14 mouse cellular contexts compared by ENCODE assay signal in genomic region chr4:45462628-45463027, GRCm38 (mm10). TPM values are rescaled to one million over a fixed set of nuclear protein-coding genes. Genes with fewer than 3 reads are reported as not detected.
A peak's percentile ranks its signal among the peaks of the same experiment; 100 is the strongest.
DNase-seq lines count a peak whose midpoint lies in the region; ATAC-seq and TF ChIP-seq lines count a peak whose summit lies in the region.
"Had no signal": no experiment of that assay in that cellular context is flagged by ENCODE, and none has a peak within 500 bp of the region (broad histone marks: within the 10 kb centered on the region; RNA-seq: fewer than 3 reads in every experiment).

No protein-coding gene starts in this region.

- H3K27ac ChIP-seq in kidney, postnatal 0 days = no peak overlapping the region
- no peak overlapping the region for H3K27ac ChIP-seq in left cerebral cortex, adult 2 months
- H3K27ac ChIP-seq: hindbrain, embryonic 12.5 days; lung, embryonic 15.5 days had no signal

- DNase-seq in kidney, postnatal 0 days (ENCODE audit: low spot score) = no peak
- DNase-seq in kidney, postnatal 36 days = no peak
- peak; percentile 52 for DNase-seq in c-Kit-negative CD71-positive TER-119-positive erythroid progenitor cells, embryonic 14.5 days (ENCODE audit: low read depth, low spot score)
- DNase-seq in left cerebral cortex, adult 2 months (ENCODE audit: extremely low spot score in 1 of 2, low spot score in 2 of 2) = no peak
- no peak for DNase-seq in gastrocnemius, postnatal 4 days (ENCODE audit: low spot score in 2 of 2)
- DNase-seq: cerebellum, postnatal 10 days; gastrocnemius, postnatal 14 days; kidney, adult 18-20 months had no signal

- WGBS in kidney, postnatal 0 days = 91% methylated on average over 5 of the region's 5 CpGs

- H3K36me3 ChIP-seq in kidney, postnatal 0 days (ENCODE audit: insufficient read depth, low read length) = no peaks in the 10 kb centered on the region

- peak; percentile 29; the same call in 1 of the 2 replicates for TF ChIP-seq CTCF in kidney, postnatal 0 days (IDR thresholded peaks at IDR 0.05; ENCODE audit: low read depth)
- TF ChIP-seq CTCF in left cerebral cortex, adult 2 months (IDR thresholded peaks at IDR 0.05) = no peak

- no peaks in the 10 kb centered on the region for H3K27me3 ChIP-seq in kidney, postnatal 0 days (ENCODE audit: insufficient read depth, low read length)
- H3K27me3 ChIP-seq: CH12.LX; hindbrain, embryonic 12.5 days; lung, embryonic 15.5 days; Patski had no signal

- ATAC-seq in kidney, postnatal 0 days (replicated peaks; ENCODE audit: low FRiP score, low read depth) = no peak
- peak; percentile 55 for ATAC-seq in erythroid progenitor cell, adult 5-6 weeks (replicated peaks; ENCODE audit: low FRiP score, poor library complexity, severe bottlenecking)
- ATAC-seq in megakaryocyte progenitor cell, adult 5-6 weeks (replicated peaks; ENCODE audit: poor library complexity) = peak; percentile 94
- ATAC-seq: Patski had no signal

- H3K4me1 ChIP-seq in kidney, postnatal 0 days (replicated peaks; ENCODE audit: insufficient read depth, low read length) = peaks cover 33% of the 10 kb centered on the region

- intact Hi-C loops in left cerebral cortex, adult 2 months (cut with DNase I) = no loop called here

- no peaks in the 10 kb centered on the region for H3K9me3 ChIP-seq in kidney, postnatal 0 days (replicated peaks; ENCODE audit: low read length)
- H3K9me3 ChIP-seq: hindbrain, embryonic 12.5 days; lung, embryonic 15.5 days had no signal

- H3K9ac ChIP-seq in kidney, postnatal 0 days (ENCODE audit: low read depth, low read length) = no peak overlapping the region
- H3K9ac ChIP-seq: hindbrain, embryonic 12.5 days; lung, embryonic 15.5 days had no signal

- H3K4me3 ChIP-seq in kidney, postnatal 0 days (replicated peaks; ENCODE audit: low read depth, low read length) = no peak overlapping the region
- no peak overlapping the region for H3K4me3 ChIP-seq in left cerebral cortex, adult 2 months
- H3K4me3 ChIP-seq: hindbrain, embryonic 12.5 days; lung, embryonic 15.5 days had no signal

- H3K4me2 ChIP-seq in kidney, postnatal 0 days (ENCODE audit: low read length) = no peak overlapping the region
- H3K4me2 ChIP-seq: hindbrain, embryonic 12.5 days; lung, embryonic 15.5 days had no signal

RNA-seq across cellular contexts. Expression of gene Slc25a51, which starts 54.1 kb away (rescaled TPM):
- polyA plus RNA-seq in kidney, postnatal 0 days (2015; fragmentation: Nextera tagmentation; extraction: Ambion mirVana) = 62.9 and 70.3 TPM in 2 replicates
- total RNA-seq in erythroid progenitor cell, adult 5-6 weeks (2015; ENCODE audit: low replicate concordance) = 261 and 374 TPM in 2 replicates
- total RNA-seq in erythroid progenitor cell, adult 5-6 weeks (2017; ENCODE audit: low replicate concordance) = 263 and 320 TPM in 2 replicates
- total RNA-seq in megakaryocyte progenitor cell, adult 5-6 weeks (2015) = 37.6 and 43.2 TPM in 2 replicates
- total RNA-seq in megakaryocyte progenitor cell, adult 5-6 weeks (2017) = 38.7 and 40.5 TPM in 2 replicates
- total RNA-seq in left cerebral cortex, adult 2 months (2021) = 100 to 1,000 TPM; 115 to 122 TPM
- 10 to 100 TPM; 81.9 to 89.9 TPM for total RNA-seq in gastrocnemius, postnatal 4 days (2021)
